Mouse (Mus musculus) erythroblast, embryonic 14.5 days (primary cell): ENCODE results near the gene Kdelr1.

Source experiments
- GATA1 ChIP-seq: IDR thresholded peaks from 2 replicates; pipeline ENCODE4 v1.6.1; 2012; ENCODE audit warnings: low read length, inconsistent platforms, mixed read lengths
- TAL1 ChIP-seq: IDR thresholded peaks from 3 replicates; pipeline ENCODE4 v1.6.1; 2012; ENCODE audit warnings: low read length, inconsistent platforms, mixed read lengths

DNA sequence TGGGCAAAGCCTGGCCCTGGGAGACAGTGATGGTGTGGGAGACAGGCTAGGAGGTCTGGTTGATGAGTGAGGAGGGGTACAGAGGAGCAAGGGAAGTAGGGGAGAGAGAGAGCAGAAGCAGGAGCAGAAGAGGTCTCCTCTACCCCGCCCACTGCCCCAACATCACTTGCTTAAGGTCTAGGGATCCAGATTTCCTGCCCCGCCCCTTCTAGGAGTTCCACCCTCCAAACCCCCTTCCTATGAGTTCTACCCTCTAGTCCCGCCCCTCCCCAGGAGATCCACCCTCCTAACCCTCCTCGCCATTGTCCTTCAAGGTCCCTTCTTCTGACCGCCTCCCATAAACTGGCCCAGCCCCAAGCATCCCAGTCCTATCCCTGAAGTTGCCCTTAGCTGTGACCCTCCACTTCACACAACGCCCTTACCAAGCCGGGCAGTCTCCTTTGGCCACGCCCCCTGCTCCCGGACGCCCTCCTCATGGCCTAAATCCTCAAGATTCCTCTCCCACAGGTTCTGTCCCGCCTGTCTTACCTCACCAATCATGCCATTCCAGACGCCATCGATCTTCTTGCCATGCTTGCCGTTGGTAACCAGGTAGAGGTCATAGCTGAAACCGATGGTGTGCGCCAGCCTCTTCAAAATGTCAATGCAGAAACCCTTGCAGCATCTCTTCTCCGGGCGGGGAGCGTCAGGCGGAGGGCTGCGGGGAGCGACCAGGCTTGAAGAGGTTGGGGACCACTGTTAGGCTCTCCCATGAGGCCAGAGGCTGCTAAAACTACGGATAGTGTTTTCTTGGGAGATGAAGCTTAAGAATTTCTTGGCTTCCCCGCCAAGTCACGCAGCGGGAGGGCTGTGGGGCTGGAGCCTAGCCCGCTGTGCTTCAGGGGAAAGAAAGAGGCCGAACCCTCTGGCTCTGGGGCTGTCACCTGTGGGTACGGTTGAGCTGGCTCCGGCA lies 15.3 kb upstream of the Kdelr1 start:
- TF ChIP-seq GATA1, result no peak
- no peak for TF ChIP-seq TAL1
